Mouse (Mus musculus): ENCODE measurements at regions not wholly inside any gene's neighbourhood (a gene's known extent, or its start where the extent isn't known, plus 50 kb on each side); places are given as distances from the start of the nearest gene placed in this dataset.

DNA sequence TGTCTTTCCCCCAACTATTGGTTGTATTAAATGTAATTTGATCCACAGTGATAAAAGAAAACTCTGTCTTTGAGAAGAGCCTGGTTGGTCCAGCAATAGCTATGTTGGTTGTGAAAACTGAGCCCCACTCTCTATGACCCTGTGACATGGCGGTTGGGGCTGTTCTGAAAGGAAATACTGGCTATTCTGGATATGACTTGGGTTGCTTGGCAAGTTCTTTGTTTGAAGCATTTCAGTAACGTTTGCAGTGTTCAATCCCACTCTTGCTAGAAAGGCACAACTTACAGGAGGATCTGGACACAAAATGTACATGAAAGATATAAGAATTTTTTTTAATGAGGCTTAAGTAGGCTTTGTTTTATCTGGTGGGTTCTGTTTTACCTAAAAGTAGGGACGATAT is 54.1 kb upstream of the Spdl1 start:
- Histone ChIP-seq H3K27me3 (ENCODE audit: control insufficient read depth, insufficient read depth, low read length) (no peaks in the 10 kb centered on the region), H3K36me3 (replicated peaks; ENCODE audit: control insufficient read depth, insufficient read depth, low read depth) (no peaks in the 10 kb centered on the region), H3K9me3 (ENCODE audit: control insufficient read depth, low read length) (no peaks in the 10 kb centered on the region), H3K4me3 (ENCODE audit: insufficient read depth in 1 of 2, low read depth in 2 of 2, low read length in 2 of 2) (no peak overlapping the region), H3K27ac (no peak overlapping the region), H3K4me2 (ENCODE audit: low read depth) (no peak overlapping the region), H3K9ac (replicated peaks) (no peak overlapping the region), H3K4me1 (replicated peaks; ENCODE audit: control insufficient read depth in 2 of 2, insufficient read depth in 2 of 2, low read length in 1 of 2) (no peaks in the 10 kb centered on the region)
- no peak for ATAC-seq (ENCODE audit: insufficient read depth)
- TF ChIP-seq EP300 (IDR thresholded peaks at IDR 0.05; ENCODE audit: low read depth) (no peak), CTCF (IDR thresholded peaks at IDR 0.05; ENCODE audit: low read depth) (no peak)
- DNase-seq (ENCODE audit: low read depth in 3 of 3, low spot score in 3 of 3) = no peak
- 50% methylated on average over 3 of the region's 3 CpGs for WGBS (ENCODE audit: insufficient replicate concordance)

All from liver, embryonic 14.5 days (tissue).